Mouse (Mus musculus) brain, embryonic 14.5 days (tissue): ENCODE measurements at regions not wholly inside any gene's neighbourhood (a gene's known extent, or its start where the extent isn't known, plus 50 kb on each side); places are given as distances from the start of the nearest gene placed in this dataset.

Source experiments
- CTCF ChIP-seq: fragments of 200-500 bp; IDR thresholded peaks from 2 replicates; pipeline ENCODE4 v1.5.1; 2012; ENCODE audit warnings: inconsistent platforms, mild to moderate bottlenecking, moderate library complexity, borderline replicate concordance; ENCODE audit not compliant: insufficient read depth, insufficient read length; ENCODE audit errors: extremely low read depth
- POLR2A ChIP-seq: fragments of 200-500 bp; IDR thresholded peaks from 2 replicates; pipeline ENCODE4 v1.6.1; 2012; ENCODE audit warnings: mild to moderate bottlenecking, inconsistent platforms, borderline replicate concordance; ENCODE audit not compliant: poor library complexity, insufficient read depth, insufficient read length, severe bottlenecking; ENCODE audit errors: extremely low read depth

DNA sequence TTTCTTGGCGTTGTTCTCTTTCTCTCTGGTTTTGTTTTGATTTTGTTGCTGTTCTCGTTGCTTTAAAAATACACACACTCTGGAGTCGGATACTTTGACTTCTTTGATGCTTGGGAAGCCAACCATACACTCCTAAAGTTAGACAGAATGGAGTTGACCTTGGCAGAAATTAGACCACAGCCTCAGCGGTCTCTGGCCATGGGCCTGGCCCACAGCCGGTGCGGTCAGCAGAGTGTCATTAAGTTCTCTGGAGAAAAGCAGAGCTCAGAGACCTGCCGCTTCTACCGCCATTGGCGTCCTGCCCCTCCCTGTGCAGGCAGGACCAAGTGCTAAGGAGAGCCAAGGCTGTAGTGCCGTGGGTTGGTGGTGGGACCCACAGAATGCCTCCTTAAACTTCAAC, 212.6 kb upstream of the Tle3 start:
- TF ChIP-seq CTCF (no peak), POLR2A (no peak)
